Mouse (Mus musculus): Measurements from ENCODE around the gene Nek1.

GRCm38 (mm10) chr8:61056997-61057396 is 64.0 kb downstream of the Nek1 start:
- TF ChIP-seq CTCF (IDR thresholded peaks at IDR 0.05; ENCODE audit: control insufficient read depth, insufficient read depth, insufficient read length) (no peak), USF1 (IDR thresholded peaks at IDR 0.05; ENCODE audit: low read depth) (no peak), MYOD1 (IDR thresholded peaks at IDR 0.05; ENCODE audit: control insufficient read depth, insufficient read length, low read depth) (no peak), MYOG (IDR thresholded peaks at IDR 0.05; ENCODE audit: control insufficient read depth, extremely low read depth, insufficient read length) (no peak)
